Mouse (Mus musculus) spleen, adult 2 months (tissue): Measurements from ENCODE around the gene Med7.

Source experiments
- CTCF ChIP-seq: fragments of 200-500 bp; IDR thresholded peaks from 2 replicates; pipeline ENCODE4 v1.5.1; 2011; ENCODE audit warnings: mild to moderate bottlenecking, inconsistent platforms; ENCODE audit not compliant: insufficient read depth, insufficient read length, insufficient replicate concordance; ENCODE audit errors: extremely low read depth
- POLR2A ChIP-seq: fragments of 200-500 bp; IDR thresholded peaks from 2 replicates; pipeline ENCODE4 v1.6.1; 2011; ENCODE audit warnings: low read depth, low read length, inconsistent platforms

- TF ChIP-seq CTCF = no peak
- TF ChIP-seq POLR2A = no peak
These were observed 30.2 kb downstream of the Med7 start for GRCm38 (mm10) chr11:46466878-46467277.
